Mouse (Mus musculus) megakaryocyte, embryonic 14.5 days (primary cell): ENCODE measurements at regions not wholly inside any gene's neighbourhood (a gene's known extent, or its start where the extent isn't known, plus 50 kb on each side); places are given as distances from the start of the nearest gene placed in this dataset.

Source experiments
- FLI1 ChIP-seq: IDR thresholded peaks from 2 replicates; pipeline ENCODE4 v1.6.1; 2012; ENCODE audit warnings: low read length, inconsistent platforms, mixed read lengths
- GATA1 ChIP-seq: IDR thresholded peaks from 3 replicates; pipeline ENCODE4 v1.6.1; 2012; ENCODE audit warnings: mixed read lengths, low read length, inconsistent platforms, borderline replicate concordance

- TF ChIP-seq GATA1 (no peak), FLI1 (no peak)
Measured at GRCm38 (mm10) chr14:97638187-97638792, 531.3 kb downstream of the Dach1 start.
